Mouse (Mus musculus) midbrain, embryonic 16.5 days (tissue): ENCODE measurements around the gene Ucn. TPM values are rescaled to one million over a fixed set of nuclear protein-coding genes. Genes with fewer than 3 reads are reported as not detected.

Experiments used
- ATAC-seq: fragments of 200-750 bp; cut with Nextera tagmentation; 2 replicates; pipeline ENCODE4 v1.8.0; 2017; ENCODE audit warnings: moderate TSS enrichment
- H3K27ac ChIP-seq: fragments of 300-500 bp; sonication (generic); 2 replicates; pipeline ENCODE4 v1.5.1; 2014; ENCODE audit warnings: mild to moderate bottlenecking, low read length, mixed read lengths
- H3K27me3 ChIP-seq: fragments of 300-500 bp; sonication (generic); 2 replicates; pipeline ENCODE4 v1.6.1; 2014; ENCODE audit warnings: low read depth, low read length, mixed read lengths; ENCODE audit not compliant: control insufficient read depth, insufficient read depth
- H3K36me3 ChIP-seq: fragments of 300-500 bp; sonication (generic); 2 replicates; pipeline ENCODE4 v1.6.1; 2014; ENCODE audit warnings: mild to moderate bottlenecking, low read length, moderate library complexity, mixed read lengths; ENCODE audit not compliant: control insufficient read depth, insufficient read depth
- H3K4me1 ChIP-seq: fragments of 300-500 bp; sonication (generic); 2 replicates; pipeline ENCODE4 v1.6.1; 2014; ENCODE audit warnings: mild to moderate bottlenecking, low read length, mixed read lengths; ENCODE audit not compliant: control insufficient read depth, insufficient read depth
- H3K4me2 ChIP-seq: fragments of 300-500 bp; sonication (generic); 2 replicates; pipeline ENCODE4 v1.6.1; 2014; ENCODE audit warnings: mild to moderate bottlenecking, low read length, mixed read lengths
- H3K4me3 ChIP-seq: fragments of 300-500 bp; sonication (generic); 2 replicates; pipeline ENCODE4 v1.5.1; 2014; ENCODE audit warnings: low read depth, mild to moderate bottlenecking, low read length, moderate library complexity, mixed read lengths
- H3K9ac ChIP-seq: fragments of 300-500 bp; sonication (generic); 2 replicates; pipeline ENCODE4 v1.6.1; 2014; ENCODE audit warnings: low read depth, low read length, mixed read lengths
- H3K9me3 ChIP-seq: fragments of 300-500 bp; sonication (generic); replicated peaks from 2 replicates; pipeline ENCODE4 v1.6.1; 2014; ENCODE audit warnings: mild to moderate bottlenecking, low read length, mixed read lengths; ENCODE audit not compliant: control insufficient read depth, poor library complexity, severe bottlenecking
- WGBS: fragments of 180-500 bp; shearing (Covaris S2); extraction: QIAGEN DNeasy Blood & Tissue Kit; methylation state at CpG from one replicate; pipeline ENCODE4 v1.1.7; 2014; 5-methylcytosine and 5-hydroxymethylcytosine counted together
- polyA plus RNA-seq: library from polyadenylated mRNA; unstranded; fragments of >200 nt; fragmentation: Nextera tagmentation; extraction: Ambion mirVana; gene quantifications from 2 replicates; pipeline ENCODE4 v1.2.1, GENCODE M21; 2015

The Ucn gene
- polyA plus RNA-seq, 1 experiment from 2014 or later, result not detected

- H3K27me3 ChIP-seq, result no peaks in the 10 kb centered on the region
- H3K4me2 ChIP-seq, result no peak overlapping the region
- H3K4me1 ChIP-seq, result no peaks in the 10 kb centered on the region
- no peak overlapping the region for H3K9ac ChIP-seq
- no peak overlapping the region for H3K4me3 ChIP-seq
- 88% methylated on average over 8 of the region's 8 CpGs for WGBS
- no peak for ATAC-seq
- H3K27ac ChIP-seq, result no peak overlapping the region
- H3K36me3 ChIP-seq, result no peaks in the 10 kb centered on the region
- no peaks in the 10 kb centered on the region for H3K9me3 ChIP-seq
Observed at GRCm38 (mm10) chr5:31121111-31121510, 17.5 kb downstream of the Ucn start.

- Histone ChIP-seq H3K4me3 (no peak overlapping the region), H3K9me3 (no peaks in the 10 kb centered on the region), H3K4me2 (no peak overlapping the region), H3K9ac (no peak overlapping the region), H3K4me1 (no peaks in the 10 kb centered on the region), H3K27ac (no peak overlapping the region), H3K27me3 (no peaks in the 10 kb centered on the region), H3K36me3 (no peaks in the 10 kb centered on the region)
- 31% methylated on average over 10 of the region's 10 CpGs for WGBS
- no peak for ATAC-seq
Observed at GRCm38 (mm10) chr5:31116912-31117311, 21.7 kb downstream of the Ucn start.

- H3K4me2 ChIP-seq, result no peak within 1 kb of the TSS
- no peaks in the 10 kb centered on the region for H3K36me3 ChIP-seq
- H3K9ac ChIP-seq, result no peak within 1 kb of the TSS
- no peak within 1 kb of the TSS for H3K27ac ChIP-seq
- 53% methylated on average over 3 of the region's 3 CpGs for WGBS
- no peak within 1 kb of the TSS for H3K4me3 ChIP-seq
- H3K27me3 ChIP-seq, result no peaks in the 10 kb centered on the region
- H3K9me3 ChIP-seq, result no peaks in the 10 kb centered on the region
- ATAC-seq, result no peak
- H3K4me1 ChIP-seq, result no peaks in the 10 kb centered on the region
Observed at GRCm38 (mm10) chr5:31116354-31116753, 22.3 kb downstream of the Ucn start, which contains the start of gene Trim54. Trim54 (plus strand) TSS chr5:31116712.

GRCm38 (mm10) chr5:31110781-31111180, 27.8 kb downstream of the Ucn start:
- Histone ChIP-seq H3K9ac (no peak overlapping the region), H3K4me1 (no peaks in the 10 kb centered on the region), H3K9me3 (no peaks in the 10 kb centered on the region), H3K27ac (no peak overlapping the region), H3K4me3 (no peak overlapping the region), H3K36me3 (no peaks in the 10 kb centered on the region), H3K27me3 (no peaks in the 10 kb centered on the region), H3K4me2 (no peak overlapping the region)
- no peak for ATAC-seq
- 35% methylated on average over 7 of the region's 7 CpGs for WGBS

GRCm38 (mm10) chr5:31108000-31108490, 30.6 kb downstream of the Ucn start, which contains the start of gene Slc30a3:
Slc30a3 (minus strand) TSS chr5:31108237.
- Histone ChIP-seq H3K27ac (no peak within 1 kb of the TSS), H3K36me3 (no peaks in the 10 kb centered on the region), H3K9ac (no peak within 1 kb of the TSS), H3K4me3 (no peak within 1 kb of the TSS), H3K4me1 (no peaks in the 10 kb centered on the region), H3K27me3 (no peaks in the 10 kb centered on the region), H3K9me3 (no peaks in the 10 kb centered on the region), H3K4me2 (no peak within 1 kb of the TSS)
- 95% methylated on average over 18 of the region's 18 CpGs for WGBS
- ATAC-seq, result no peak

GRCm38 (mm10) chr5:31105814-31106335, 32.8 kb downstream of the Ucn start, which contains the start of gene Dnajc5g:
Dnajc5g (plus strand) TSS chr5:31106285.
- Histone ChIP-seq H3K4me1 (no peaks in the 10 kb centered on the region), H3K27ac (no peak within 1 kb of the TSS), H3K27me3 (no peaks in the 10 kb centered on the region), H3K4me3 (no peak within 1 kb of the TSS), H3K9me3 (no peaks in the 10 kb centered on the region), H3K9ac (no peak within 1 kb of the TSS), H3K4me2 (no peak within 1 kb of the TSS), H3K36me3 (no peaks in the 10 kb centered on the region)
- WGBS, result 85% methylated on average over 9 of the region's 9 CpGs
- no peak for ATAC-seq

GRCm38 (mm10) chr5:31095711-31096480, 42.7 kb downstream of the Ucn start:
- WGBS, result 18% methylated on average over 11 of the region's 11 CpGs
- ATAC-seq, result no peak
- H3K36me3 ChIP-seq, result no peaks in the 10 kb centered on the region
- H3K4me2 ChIP-seq, result no peak overlapping the region
- peaks cover 29% of the 10 kb centered on the region for H3K4me1 ChIP-seq
- H3K27ac ChIP-seq, result no peak overlapping the region
- peaks cover 51% of the 10 kb centered on the region for H3K27me3 ChIP-seq
- no peak overlapping the region for H3K4me3 ChIP-seq
- H3K9ac ChIP-seq, result no peak overlapping the region
- no peaks in the 10 kb centered on the region for H3K9me3 ChIP-seq

- peak overlapping the region; percentile 60 for H3K4me2 ChIP-seq
- under 1% methylated on average over 59 of the region's 59 CpGs for WGBS
- H3K27ac ChIP-seq, result no peak overlapping the region
- peaks cover 29% of the 10 kb centered on the region for H3K4me1 ChIP-seq
- peaks cover 59% of the 10 kb centered on the region for H3K27me3 ChIP-seq
- no peak for ATAC-seq
- H3K9me3 ChIP-seq, result no peaks in the 10 kb centered on the region
- no peaks in the 10 kb centered on the region for H3K36me3 ChIP-seq
- H3K4me3 ChIP-seq, result peak overlapping the region; percentile 26
- 0 out of 2 replicates have a peak overlapping the region, but pooled peaks have one; percentile 6 for H3K9ac ChIP-seq
Observed at GRCm38 (mm10) chr5:31094799-31095691, 43.6 kb downstream of the Ucn start.
